Mouse (Mus musculus) heart, embryonic 13.5 days (tissue): ENCODE results near the gene Mfap1b. TPM values are rescaled to one million over a fixed set of nuclear protein-coding genes. Genes with fewer than 3 reads are reported as not detected.
"Not testable (repeated sequence)": the region's sequence is repeated elsewhere in the genome, so short reads cannot be mapped to it uniquely, and the experiment has no call there.

Experiments used
- ATAC-seq: fragments of 200-750 bp; cut with Nextera tagmentation; 2 replicates; pipeline ENCODE4 v1.8.0; 2017; ENCODE audit warnings: moderate TSS enrichment; ENCODE audit not compliant: insufficient number of reproducible peaks, low FRiP score, low TSS enrichment; ENCODE audit errors: extremely low read depth
- H3K27ac ChIP-seq: fragments of 300-500 bp; sonication (generic); replicated peaks from 2 replicates; pipeline ENCODE4 v1.5.1; 2015; ENCODE audit warnings: moderate library complexity, mild to moderate bottlenecking, inconsistent platforms
- H3K27me3 ChIP-seq: fragments of 300-500 bp; sonication (generic); replicated peaks from 2 replicates; pipeline ENCODE4 v1.6.1; 2015; ENCODE audit warnings: mild to moderate bottlenecking, inconsistent platforms
- H3K36me3 ChIP-seq: fragments of 300-500 bp; sonication (generic); 2 replicates; pipeline ENCODE4 v1.6.1; 2015; ENCODE audit warnings: mild to moderate bottlenecking, inconsistent platforms
- H3K4me1 ChIP-seq: fragments of 300-500 bp; sonication (generic); 2 replicates; pipeline ENCODE4 v1.6.1; 2015; ENCODE audit warnings: inconsistent platforms
- H3K4me2 ChIP-seq: fragments of 300-500 bp; sonication (generic); 2 replicates; pipeline ENCODE4 v1.6.1; 2015; ENCODE audit warnings: inconsistent platforms, mild to moderate bottlenecking, moderate library complexity
- H3K4me3 ChIP-seq: fragments of 300-500 bp; sonication (generic); 2 replicates; pipeline ENCODE4 v1.5.1; 2015; ENCODE audit warnings: moderate library complexity, mild to moderate bottlenecking, inconsistent platforms
- H3K9ac ChIP-seq: fragments of 300-500 bp; sonication (generic); 2 replicates; pipeline ENCODE4 v1.6.1; 2015; ENCODE audit warnings: inconsistent platforms, mild to moderate bottlenecking, moderate library complexity
- H3K9me3 ChIP-seq: fragments of 300-500 bp; sonication (generic); 2 replicates; pipeline ENCODE4 v1.6.1; 2016; ENCODE audit warnings: inconsistent platforms
- WGBS: fragments of 180-500 bp; shearing (Covaris S2); methylation state at CpG from one replicate; pipeline ENCODE4 v1.1.7; 2015; ENCODE audit warnings: mixed read lengths; 5-methylcytosine and 5-hydroxymethylcytosine counted together
- polyA plus RNA-seq: library from polyadenylated mRNA; unstranded; fragments of >200 nt; fragmentation: Nextera tagmentation; extraction: Ambion mirVana; gene quantifications from 2 replicates; pipeline ENCODE4 v1.2.1, GENCODE M21; 2015

Mfap1b gene
- 39.7 and 42.0 TPM in 2 replicates for polyA plus RNA-seq

DNA sequence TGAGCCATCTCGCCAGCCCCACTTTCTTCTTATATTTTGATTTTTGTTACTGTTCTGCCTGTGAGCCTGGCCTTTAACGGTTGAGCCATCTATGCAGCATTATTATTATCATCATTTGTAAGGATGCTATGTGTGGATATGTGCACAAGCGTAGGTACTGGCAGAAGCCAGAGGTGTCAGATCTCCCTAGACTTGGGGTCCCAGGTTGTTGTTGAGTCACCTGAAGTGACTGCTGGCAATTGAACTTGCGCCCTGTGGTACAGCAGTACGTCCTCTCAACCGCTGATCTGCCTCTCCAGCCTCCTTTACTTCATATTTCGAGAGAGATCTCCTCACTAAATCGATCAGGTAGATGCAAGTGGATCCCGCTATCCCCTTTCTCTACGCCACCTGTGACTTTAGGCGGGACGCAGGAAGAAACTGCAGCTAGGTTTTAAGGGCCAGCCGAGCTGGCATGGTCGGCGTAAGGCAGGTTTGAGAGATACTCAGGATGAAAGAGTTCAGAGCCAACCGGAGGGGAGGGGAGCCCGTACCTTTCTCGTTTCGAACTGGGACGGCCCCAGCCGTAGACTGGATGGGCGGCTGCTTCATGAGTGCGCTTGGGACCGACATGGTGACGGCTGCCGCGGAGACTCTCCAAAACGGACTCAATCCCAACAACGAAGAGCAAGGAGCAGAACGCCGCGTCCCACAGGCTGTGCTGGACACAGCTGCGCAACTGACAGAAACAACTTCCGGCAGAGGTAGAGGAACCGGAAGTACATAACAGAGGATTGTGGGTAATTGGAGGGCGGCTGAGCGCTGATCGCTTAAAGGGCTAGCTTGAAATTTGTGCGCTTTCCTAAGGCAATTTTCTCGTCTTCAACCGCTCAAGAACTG is at the start of gene Mfap1b:
Gene Mfap1b (minus strand): TSS at position 767 of the 879 bp plus-strand sequence.
- 3% methylated on average over 40 of the region's 41 CpGs for WGBS
- H3K9me3 ChIP-seq, H3K36me3 ChIP-seq, H3K4me1 ChIP-seq, H3K27me3 ChIP-seq: not testable (repeated sequence)
- H3K4me3 ChIP-seq = peak within 1 kb of the TSS; percentile 72
- peak within 1 kb of the TSS; percentile 82 for H3K4me2 ChIP-seq
- H3K9ac ChIP-seq = peak within 1 kb of the TSS; percentile 86
- ATAC-seq = peak; percentile 82; the same call in 1 of the 2 replicates
- peak within 1 kb of the TSS; percentile 62 for H3K27ac ChIP-seq

DNA sequence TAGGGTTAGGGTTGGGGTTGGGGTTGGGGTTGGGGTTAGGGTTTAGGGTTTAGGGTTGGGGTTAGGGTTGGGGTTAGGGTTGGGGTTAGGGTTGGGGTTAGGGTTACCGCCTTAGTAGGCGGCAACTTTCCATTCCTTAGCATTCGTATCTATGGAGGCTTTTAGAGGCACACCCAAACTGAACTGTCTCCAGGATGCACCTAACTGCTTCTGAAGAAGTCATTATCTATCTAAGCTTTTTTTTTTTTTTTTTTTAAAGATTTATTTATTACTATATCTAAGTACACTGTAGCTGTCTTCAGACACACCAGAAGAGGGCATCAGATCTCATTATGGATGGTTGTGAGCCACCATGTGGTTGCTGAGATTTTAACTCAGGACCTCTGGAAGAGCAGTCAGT is 49.0 kb upstream of the Mfap1b start:
- H3K27ac ChIP-seq, H3K9me3 ChIP-seq, H3K4me1 ChIP-seq, H3K9ac ChIP-seq, H3K27me3 ChIP-seq, H3K4me3 ChIP-seq, ATAC-seq, H3K4me2 ChIP-seq: not testable (repeated sequence)
- WGBS = 94% methylated on average over 3 of the region's 3 CpGs
- peaks cover 59% of the 10 kb centered on the region for H3K36me3 ChIP-seq

DNA sequence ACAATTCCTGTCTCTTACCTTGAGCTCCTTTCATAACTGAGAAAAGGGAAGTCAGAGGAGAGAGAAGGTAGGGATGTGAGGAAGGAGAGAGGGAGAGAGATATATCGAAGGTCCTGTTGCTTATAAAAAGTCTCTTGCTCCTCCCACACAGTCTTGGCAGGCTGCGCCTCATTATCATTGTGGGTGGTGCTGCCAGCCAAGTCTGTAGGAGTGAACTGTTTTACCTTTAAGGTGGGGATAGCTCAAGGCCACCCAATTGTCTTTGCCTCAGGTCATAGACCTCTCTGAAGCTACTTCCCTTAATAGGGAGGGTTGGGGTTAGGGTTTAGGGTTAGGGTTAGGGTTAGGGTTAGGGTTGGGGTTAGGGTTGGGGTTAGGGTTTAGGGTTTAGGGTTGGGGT is 48.1 kb upstream of the Mfap1b start:
- no peak overlapping the region for H3K4me2 ChIP-seq
- H3K27me3 ChIP-seq = no peaks in the 10 kb centered on the region
- H3K4me1 ChIP-seq = no peaks in the 10 kb centered on the region
- no peak overlapping the region for H3K27ac ChIP-seq
- WGBS = 76% methylated on average over 2 of the region's 2 CpGs
- no peak overlapping the region for H3K9ac ChIP-seq
- peaks cover 64% of the 10 kb centered on the region for H3K36me3 ChIP-seq
- H3K9me3 ChIP-seq = no peaks in the 10 kb centered on the region
- ATAC-seq = no peak
- no peak overlapping the region for H3K4me3 ChIP-seq

DNA sequence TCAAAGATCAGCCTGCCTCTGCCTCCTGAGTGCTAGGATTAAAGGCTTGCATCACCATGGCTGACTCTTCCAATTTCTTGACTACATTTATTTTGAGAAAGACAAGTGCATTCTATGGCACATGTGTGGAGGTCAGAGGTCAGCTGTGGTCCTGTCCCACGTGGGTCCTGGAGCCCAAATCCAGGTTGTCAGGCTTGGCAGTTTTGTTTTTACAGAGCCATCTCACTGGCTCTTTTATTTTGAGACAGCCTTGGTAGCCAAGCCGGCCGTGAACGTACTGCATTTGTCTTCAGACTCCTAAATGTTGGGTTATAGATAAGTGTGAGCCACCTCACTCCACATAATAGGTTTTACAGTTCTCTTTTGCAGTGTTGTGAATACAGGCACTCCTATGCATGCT is 44.8 kb upstream of the Mfap1b start:
- H3K36me3 ChIP-seq = peaks cover 58% of the 10 kb centered on the region
- H3K4me1 ChIP-seq, H3K27me3 ChIP-seq, H3K9me3 ChIP-seq, H3K4me2 ChIP-seq, H3K9ac ChIP-seq, ATAC-seq, H3K27ac ChIP-seq, H3K4me3 ChIP-seq: not testable (repeated sequence)
- 89% methylated on average over 4 of the region's 4 CpGs for WGBS

DNA sequence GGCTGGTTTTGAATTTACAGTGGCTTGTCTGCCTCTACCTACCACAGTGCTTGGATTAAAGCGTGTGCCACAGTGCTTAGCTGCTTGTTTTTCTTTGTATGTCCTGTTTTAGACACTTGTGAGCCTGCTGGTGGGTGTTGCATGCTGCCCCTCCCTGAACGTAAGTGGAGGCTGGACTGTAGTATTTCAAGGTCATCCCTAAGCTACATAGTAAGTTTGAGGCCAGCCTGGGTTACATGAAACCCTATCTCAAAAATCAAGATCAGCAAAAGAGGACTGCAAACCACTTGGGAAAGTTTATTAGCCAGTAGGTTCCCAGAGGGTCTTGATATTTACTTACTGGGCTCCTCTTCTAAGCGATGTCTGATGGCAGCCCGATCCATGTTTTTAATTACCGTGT is 44.2 kb upstream of the Mfap1b start:
- ATAC-seq = no peak
- Histone ChIP-seq H3K4me2 (no peak overlapping the region), H3K4me3 (no peak overlapping the region), H3K9ac (no peak overlapping the region), H3K36me3 (peaks cover 60% of the 10 kb centered on the region), H3K27me3 (no peaks in the 10 kb centered on the region), H3K27ac (no peak overlapping the region), H3K4me1 (no peaks in the 10 kb centered on the region), H3K9me3 (no peaks in the 10 kb centered on the region)
- WGBS = 93% methylated on average over 5 of the region's 5 CpGs

DNA sequence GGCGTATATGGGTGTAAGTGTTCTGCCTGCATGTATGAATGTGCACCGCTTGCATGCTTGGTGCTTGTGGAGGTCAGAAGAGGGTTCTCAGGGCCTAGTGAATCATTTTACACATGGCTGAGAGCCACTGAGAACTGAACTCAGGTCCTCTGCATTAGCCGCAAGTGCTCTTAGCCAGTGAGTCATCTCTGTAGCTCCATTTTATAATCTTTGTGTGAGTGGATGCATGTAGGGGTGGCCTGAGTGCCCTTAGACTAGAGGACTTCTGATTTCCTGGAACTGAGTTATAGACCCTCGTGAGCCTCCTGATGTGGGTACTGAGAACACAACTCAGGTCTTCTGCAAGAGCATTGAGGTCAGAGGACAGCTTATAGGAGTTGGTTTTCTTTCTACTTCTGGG is 40.3 kb upstream of the Mfap1b start:
- H3K4me1 ChIP-seq = peaks cover 8% of the 10 kb centered on the region
- no peak overlapping the region for H3K4me2 ChIP-seq
- no peak overlapping the region for H3K27ac ChIP-seq
- H3K4me3 ChIP-seq = no peak overlapping the region
- ATAC-seq = no peak
- H3K27me3 ChIP-seq = no peaks in the 10 kb centered on the region
- H3K9ac ChIP-seq = no peak overlapping the region
- WGBS = 95% methylated on average over 4 of the region's 4 CpGs
- no peaks in the 10 kb centered on the region for H3K9me3 ChIP-seq
- peaks cover 70% of the 10 kb centered on the region for H3K36me3 ChIP-seq

DNA sequence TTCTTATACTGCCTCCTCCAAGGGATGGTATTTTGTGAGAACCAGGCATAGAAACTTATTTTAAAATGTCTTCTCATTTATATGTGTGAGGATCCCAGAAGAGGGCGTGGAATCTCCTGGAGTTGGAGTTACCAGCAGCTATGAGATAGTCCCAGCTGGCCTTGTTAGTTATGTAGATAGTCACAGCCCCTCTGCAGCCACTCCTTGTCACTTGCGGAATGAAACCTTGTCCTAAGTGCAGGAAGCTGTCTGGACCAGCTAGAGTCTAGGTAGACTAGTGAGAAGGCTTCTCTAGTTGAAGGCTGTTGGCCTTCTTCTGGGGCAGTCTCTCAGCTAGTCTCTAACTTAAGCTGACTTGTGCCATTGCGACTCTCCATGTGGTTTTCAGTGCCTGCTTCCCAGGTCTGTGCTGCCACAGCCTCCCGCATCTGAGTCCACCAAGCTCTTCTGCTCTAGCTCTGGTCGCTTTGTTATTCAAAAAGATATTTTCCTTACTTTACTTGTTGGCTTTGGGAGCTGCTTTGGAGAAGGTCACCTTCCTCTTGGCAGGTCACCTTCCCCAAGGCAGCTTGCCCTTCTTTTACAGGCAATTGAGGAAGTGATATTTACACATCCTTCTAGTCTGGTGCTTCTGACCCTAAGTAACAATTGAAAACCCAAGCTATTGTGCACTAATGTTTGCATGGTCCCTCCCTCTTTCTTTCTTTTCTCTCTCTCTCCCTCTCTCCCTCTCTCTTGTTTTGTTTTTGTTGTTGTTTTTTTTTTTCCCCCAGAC is 39.3 kb upstream of the Mfap1b start:
- Histone ChIP-seq H3K36me3 (peaks cover 59% of the 10 kb centered on the region), H3K4me1 (peaks cover 13% of the 10 kb centered on the region)
- not testable (repeated sequence) for H3K4me2 ChIP-seq, H3K9ac ChIP-seq, H3K4me3 ChIP-seq, ATAC-seq, H3K9me3 ChIP-seq, H3K27me3 ChIP-seq, H3K27ac ChIP-seq
- 85% methylated on average over 5 of the region's 5 CpGs for WGBS

DNA sequence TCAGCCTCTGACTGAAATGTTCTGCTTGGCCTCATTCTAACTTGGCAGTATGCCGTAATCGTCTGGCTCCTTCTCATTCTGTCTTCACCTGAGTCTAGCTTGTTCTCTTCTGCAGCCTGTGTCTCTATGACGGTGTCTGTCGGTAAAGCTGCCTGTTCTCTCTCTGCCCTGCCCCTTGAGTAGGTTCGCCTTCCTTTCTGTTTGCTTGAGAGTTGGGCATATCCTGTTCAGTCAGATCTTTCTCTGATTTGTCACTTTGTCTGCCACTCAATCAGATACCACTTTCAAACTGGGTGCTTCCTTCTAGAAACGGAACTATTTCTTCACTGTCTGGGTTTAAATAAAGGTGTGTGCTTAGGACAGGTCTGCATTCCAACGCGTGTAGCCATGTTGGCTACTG is 37.5 kb upstream of the Mfap1b start:
- ATAC-seq = no peak
- Histone ChIP-seq H3K9me3 (no peaks in the 10 kb centered on the region), H3K4me2 (no peak overlapping the region), H3K27ac (no peak overlapping the region), H3K36me3 (peaks cover 45% of the 10 kb centered on the region), H3K9ac (no peak overlapping the region), H3K4me3 (no peak overlapping the region), H3K27me3 (no peaks in the 10 kb centered on the region), H3K4me1 (peaks cover 22% of the 10 kb centered on the region)
- 90% methylated on average over 8 of the region's 8 CpGs for WGBS

DNA sequence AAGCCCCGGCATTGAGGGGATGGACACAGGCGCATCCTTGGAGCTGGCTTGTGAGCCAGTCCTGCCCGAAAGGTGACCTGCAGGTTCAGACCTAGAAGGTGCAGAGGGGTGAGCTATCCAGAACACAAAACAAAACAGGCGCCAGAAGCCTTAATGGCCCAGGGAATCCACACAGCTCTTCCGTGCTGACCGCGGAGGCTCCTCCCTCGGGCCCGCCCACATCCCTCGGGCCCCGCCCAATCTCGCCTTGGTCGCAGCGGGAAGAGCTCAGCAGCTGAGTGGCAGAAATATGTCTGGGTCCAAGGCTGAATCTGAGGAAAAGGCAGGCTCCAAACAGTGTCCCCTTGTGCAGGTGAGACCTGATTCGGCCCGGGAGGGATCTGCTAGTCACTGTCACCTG is 35.7 kb upstream of the Mfap1b start:
- Histone ChIP-seq H3K9ac (peak overlapping the region; percentile 78), H3K27ac (no peak overlapping the region), H3K36me3 (peaks cover 37% of the 10 kb centered on the region), H3K4me2 (peak overlapping the region; percentile 72), H3K4me3 (peak overlapping the region; percentile 53), H3K9me3 (no peaks in the 10 kb centered on the region), H3K4me1 (peaks cover 22% of the 10 kb centered on the region), H3K27me3 (no peaks in the 10 kb centered on the region)
- 0 out of 2 replicates have a peak, but pooled peaks have one; percentile 71 for ATAC-seq
- WGBS = 24% methylated on average over 16 of the region's 16 CpGs

DNA sequence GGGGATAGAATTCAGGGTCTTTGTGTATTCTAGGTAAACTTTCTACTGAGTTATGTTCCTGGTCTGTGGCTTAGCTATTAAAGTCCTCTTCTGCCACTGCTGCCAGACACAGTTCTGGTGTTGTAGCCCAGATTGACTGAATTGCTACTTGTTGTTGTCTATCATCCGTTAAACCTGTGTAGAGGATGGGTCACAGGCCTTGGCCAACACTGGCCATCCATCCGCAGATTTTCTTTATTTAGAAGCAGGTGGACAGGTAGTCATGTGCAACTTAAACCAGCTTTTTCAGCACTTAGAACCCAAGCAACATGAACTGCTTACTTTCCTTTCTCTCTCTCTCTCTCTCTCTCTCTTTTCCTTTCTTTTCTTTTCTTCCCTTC is 34.1 kb upstream of the Mfap1b start:
- Histone ChIP-seq H3K4me1 (peaks cover 22% of the 10 kb centered on the region), H3K9me3 (no peaks in the 10 kb centered on the region), H3K36me3 (peaks cover 35% of the 10 kb centered on the region), H3K9ac (peak overlapping the region; percentile 86), H3K27me3 (no peaks in the 10 kb centered on the region), H3K27ac (no peak overlapping the region), H3K4me2 (peak overlapping the region; percentile 74), H3K4me3 (peak overlapping the region; percentile 70)
- 68% methylated on average over 2 of the region's 2 CpGs for WGBS
- no peak for ATAC-seq

DNA sequence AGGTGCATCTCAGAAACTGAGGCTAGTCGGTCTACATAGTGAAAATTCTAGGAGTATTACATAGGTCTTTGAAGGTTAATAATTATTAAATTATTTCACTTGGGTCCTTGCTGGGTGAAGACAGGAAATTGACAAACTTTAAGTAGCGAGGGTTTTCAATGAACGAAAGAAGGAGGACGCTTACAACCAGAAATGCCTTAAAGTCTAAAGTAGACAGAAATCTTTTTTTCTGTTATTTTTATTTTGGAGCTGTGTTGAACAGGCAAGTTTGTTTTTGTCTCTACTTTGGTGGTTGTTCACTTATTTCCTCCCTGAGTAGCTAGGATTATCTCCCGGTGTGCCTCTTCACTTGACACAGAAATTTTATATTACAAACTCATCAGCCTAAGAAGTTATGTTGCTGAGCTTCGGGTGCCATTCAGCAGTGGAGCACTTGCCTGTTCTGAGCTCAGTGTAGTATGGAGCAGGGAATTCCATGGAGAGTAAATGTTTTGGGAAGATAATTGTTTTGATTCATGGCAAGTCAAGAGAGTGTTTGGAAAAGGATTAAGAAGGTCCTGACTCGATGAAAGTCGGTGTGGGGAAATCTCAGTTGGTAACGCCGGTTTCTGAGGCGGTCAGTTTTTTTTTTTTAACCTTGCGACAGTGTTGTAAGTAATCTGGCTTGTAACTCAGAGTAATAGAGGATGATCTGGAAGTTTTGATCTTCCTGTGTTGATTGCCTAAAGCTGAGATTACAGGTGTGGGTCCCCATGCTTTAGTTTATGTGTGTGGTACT is 33.5 kb upstream of the Mfap1b start:
- Histone ChIP-seq H3K4me3 (peak overlapping the region; percentile 70), H3K4me2 (peak overlapping the region; percentile 74), H3K36me3 (peaks cover 29% of the 10 kb centered on the region), H3K27ac (no peak overlapping the region), H3K27me3 (no peaks in the 10 kb centered on the region), H3K4me1 (peaks cover 22% of the 10 kb centered on the region), H3K9me3 (no peaks in the 10 kb centered on the region), H3K9ac (peak overlapping the region; percentile 86)
- ATAC-seq = no peak
- 14% methylated on average over 12 of the region's 12 CpGs for WGBS
